Mouse (Mus musculus) spleen, adult 10 weeks (tissue): Measurements from ENCODE around the gene Srgn. TPM values are rescaled to one million over a fixed set of nuclear protein-coding genes. Genes with fewer than 3 reads are reported as not detected.

Experiments used
- polyA plus RNA-seq: library from polyadenylated mRNA; stranded (reverse); fragments of 350-450 nt; fragmentation: Illumina TruSeq; extraction: RNeasy Lipid Tissue Mini Kit (QIAGEN cat#74804); gene quantifications from one replicate; pipeline ENCODE4 v1.2.3, GENCODE M21; 2015; ENCODE audit warnings: low replicate concordance; ENCODE audit not compliant: insufficient read depth

Gene Srgn
- polyA plus RNA-seq, result 584 TPM

DNA sequence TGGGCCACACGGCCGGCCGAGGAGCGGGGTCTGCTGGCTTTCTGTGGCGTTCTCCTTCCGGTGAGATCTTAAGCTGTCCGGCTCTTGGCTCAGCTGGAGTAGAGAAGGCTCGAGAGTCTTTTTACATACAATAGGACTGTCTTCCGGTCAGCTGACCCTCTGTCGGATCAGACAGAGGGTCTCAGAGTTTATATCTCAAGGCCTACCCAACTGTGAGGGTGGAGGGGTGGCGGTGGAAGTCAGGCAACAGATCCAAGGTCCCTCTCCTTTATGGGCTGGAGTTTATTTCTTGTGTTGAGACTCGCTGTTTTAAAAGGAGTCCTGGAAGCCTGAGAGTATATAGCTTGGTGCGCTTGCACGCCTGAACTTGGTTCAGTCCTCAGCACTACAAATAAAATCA, at the start of gene Srgn:
TSS of gene Srgn (minus strand) at position 101 of the 400 bp plus-strand sequence.

DNA sequence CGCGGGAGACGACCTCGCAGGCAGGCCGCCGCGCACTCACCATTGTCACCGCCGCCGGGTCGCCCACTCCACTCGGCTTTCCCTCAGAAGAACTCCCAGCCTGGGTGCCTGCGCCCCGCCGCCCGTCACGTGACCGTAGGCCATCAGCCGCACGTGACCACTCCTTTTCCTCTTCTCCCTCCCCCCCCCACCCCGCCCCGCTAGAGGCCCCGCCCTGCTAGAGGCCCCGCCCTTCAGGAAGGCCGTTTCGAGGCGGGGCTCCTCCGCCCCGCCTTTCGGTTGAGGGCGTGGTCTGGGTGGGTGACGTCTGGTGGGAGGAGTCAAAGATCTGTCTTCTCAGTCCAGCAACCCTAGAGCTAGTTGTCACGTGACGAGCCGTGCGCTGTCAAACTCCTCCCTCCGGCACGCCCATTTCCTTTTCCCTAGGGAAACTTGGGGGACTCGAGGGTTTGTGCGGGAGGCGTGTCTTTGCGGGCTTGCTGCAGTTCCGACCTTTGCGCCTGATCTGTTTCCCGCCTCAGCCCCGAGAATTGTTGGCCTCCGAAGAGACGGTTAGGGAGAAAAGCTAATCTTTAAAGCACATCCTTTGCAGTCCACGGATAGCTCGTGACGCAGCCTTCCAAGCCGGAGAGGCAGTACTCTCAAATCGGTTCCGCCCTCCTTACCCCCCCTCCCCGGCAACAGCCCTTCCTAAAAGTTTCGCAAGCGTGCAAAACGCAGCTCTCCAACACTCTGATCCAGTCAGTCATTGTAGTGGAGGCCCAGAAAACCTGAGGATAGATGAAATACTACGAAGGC, 40.4 kb downstream of the Srgn start, which contains the start of gene Vps26a:
TSS of gene Vps26a (minus strand) at position 188 of the 798 bp plus-strand sequence.

DNA sequence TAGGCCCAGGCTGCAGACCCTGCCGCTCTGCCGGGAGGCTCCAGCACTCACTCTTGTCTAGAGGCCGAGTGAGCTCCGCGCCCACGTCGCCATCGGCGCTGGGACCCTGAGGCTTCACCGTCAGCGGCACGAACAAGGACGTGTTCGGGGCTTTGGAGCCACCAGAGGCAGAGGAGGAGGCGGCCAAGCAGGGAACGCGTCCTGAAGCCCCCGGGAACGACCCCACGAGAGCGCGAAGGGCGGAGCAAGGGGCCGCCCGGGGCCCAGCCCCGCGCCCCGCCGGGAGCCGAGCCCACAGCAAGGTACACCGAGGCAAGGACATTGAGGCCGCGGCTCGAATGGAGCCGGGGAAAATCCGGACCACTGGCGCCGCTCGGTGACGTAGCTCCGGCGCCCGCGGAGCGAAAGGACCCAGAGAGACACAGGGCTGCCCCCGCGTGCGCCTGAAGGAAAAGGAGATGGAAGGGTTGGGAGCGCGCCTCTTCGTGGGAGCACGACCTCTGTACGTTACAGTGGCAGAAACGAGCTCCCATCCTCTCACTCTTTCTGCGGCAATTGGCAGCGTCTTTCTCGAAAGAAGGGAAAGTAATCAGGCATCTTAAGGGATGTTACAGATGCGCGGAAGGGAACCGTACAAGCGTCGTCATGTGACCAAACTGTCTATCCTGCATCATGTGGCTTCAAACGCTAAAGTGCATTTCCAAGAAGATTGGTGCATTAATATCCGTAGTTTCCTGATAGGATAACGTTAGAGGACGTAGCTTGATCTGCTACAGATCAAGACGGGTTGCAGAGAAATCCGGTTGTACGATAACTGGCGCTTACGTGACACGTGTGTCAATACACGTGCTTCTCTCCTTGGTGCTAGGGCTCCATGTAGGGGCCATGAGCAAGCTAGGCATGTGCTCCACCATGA, 77.6 kb downstream of the Srgn start, which contains the start of the genes 4930507D05Rik and Supv3l1:
TSS of gene 4930507D05Rik (plus strand) at position 126 of the 916 bp plus-strand sequence.
TSS of gene Supv3l1 (minus strand) at position 375 of the 916 bp plus-strand sequence.

Other genes with a start within 250 kb of the Srgn start
- 28.4 TPM for gene Hk1, start 147.5 kb downstream of the Srgn start, polyA plus RNA-seq
- gene Hkdc1, start 105.0 kb downstream of the Srgn start, polyA plus RNA-seq, result not detected
- not detected for gene 4930507D05Rik, start 78.0 kb downstream of the Srgn start, polyA plus RNA-seq
- gene Supv3l1, start 77.7 kb downstream of the Srgn start, polyA plus RNA-seq, result 21.7 TPM
- 78.0 TPM for gene Vps26a, start 40.6 kb downstream of the Srgn start, polyA plus RNA-seq
- 24.0 TPM for gene Kif1bp, start 51.0 kb upstream of the Srgn start, polyA plus RNA-seq
- 115 TPM for gene Ddx21, start 74.8 kb upstream of the Srgn start, polyA plus RNA-seq
- 127 TPM for gene Ddx50, start 123.8 kb upstream of the Srgn start, polyA plus RNA-seq
- 2.7 TPM for gene Stox1, start 198.7 kb upstream of the Srgn start, polyA plus RNA-seq